Mouse (Mus musculus) right cerebral cortex, postnatal 10 days (tissue): ENCODE measurements around the gene Bax.
"Not testable (repeated sequence)": the region's sequence is repeated elsewhere in the genome, so short reads cannot be mapped to it uniquely, and the experiment has no call there.

ENCODE experiments used
- DNase-seq, 2 experiments: peaks; one replicate each; pipeline ENCODE4 v3.0.0; 2021; ENCODE audit warnings: low spot score in 2 of 2

The Bax gene

DNA sequence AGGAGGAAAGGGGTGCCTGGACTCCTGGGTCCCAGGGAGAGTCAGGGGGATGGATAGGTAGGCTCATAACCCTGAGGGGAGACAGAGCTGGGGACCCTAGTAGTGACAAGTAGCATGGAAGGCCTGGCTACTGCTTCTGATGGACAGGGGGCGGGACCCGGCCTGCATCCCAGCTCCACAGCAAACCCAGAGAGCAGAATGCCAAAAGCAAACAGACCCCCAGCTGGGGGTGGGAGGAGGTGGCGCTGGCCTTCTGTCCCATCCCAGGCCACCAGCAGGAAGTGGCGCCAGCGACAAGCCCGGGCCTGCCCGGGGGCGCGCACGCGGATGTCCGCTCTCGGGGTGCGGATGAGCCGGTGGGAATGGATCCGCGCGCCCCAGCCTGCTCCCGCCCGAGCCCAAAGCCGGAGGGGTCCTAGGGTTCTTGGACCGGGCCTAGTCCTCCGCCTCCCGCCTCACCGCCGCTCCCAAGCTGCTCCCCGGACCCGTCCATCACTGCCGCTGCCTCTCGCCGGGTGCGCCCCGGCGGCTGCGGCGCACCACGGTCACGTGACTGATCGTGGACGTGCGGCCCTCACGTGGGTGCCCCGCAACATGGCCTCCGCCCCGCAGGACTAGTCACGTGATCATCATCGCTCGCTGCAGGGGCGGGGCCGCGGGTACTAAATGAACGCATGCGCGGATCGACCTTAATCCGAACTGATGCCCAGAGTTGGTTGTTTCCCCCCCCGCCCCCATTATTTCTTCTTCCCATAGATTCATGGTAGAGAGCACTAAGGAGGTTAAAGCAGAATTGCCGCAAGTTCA is at the start of gene Bax:
Gene Bax, minus strand, starts transcription at position 616 of the 807 bp plus-strand sequence.
- peak; percentile 98 for DNase-seq

DNA sequence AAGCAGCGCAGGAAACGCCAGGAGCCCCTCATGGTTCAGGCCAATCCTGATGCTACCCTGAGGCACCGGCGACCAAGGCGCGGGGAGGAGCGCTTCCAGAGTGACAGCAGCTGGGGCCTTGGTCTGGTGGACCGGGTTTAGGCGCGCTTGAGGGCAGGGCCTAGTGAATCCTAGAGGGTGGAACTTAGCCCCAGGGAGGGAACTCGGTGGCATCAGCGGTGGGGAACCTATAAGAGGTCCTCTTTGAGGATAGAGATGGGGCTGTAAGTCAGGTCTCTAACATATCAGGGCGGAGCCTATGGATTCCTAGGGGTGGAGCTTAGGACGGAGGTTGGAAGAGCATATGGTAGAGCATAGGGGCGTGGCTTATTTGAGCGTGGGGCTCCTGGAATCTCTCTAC is 48.7 kb upstream of the Bax start:
- DNase-seq, result no peak

DNA sequence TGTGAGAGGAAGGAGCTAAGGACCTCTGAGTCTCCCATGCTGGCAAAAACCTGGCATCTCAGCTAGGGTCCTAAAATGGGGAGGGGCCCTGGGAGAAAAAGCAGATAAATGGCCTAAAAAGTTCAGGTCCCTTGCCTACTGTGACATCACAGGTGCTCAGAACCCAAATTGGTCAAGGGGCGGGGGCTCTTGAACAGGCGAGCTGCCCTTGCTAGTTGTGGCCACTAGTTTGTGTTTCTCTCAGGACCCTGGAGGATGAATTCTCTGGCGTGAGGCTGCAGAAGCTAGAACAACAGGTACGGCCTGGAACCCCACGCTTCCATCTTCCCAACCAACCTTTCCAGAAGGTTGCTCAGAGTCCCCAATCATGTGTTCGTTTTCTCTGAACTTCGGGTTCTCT is 47.7 kb upstream of the Bax start:
- no peak for DNase-seq

DNA sequence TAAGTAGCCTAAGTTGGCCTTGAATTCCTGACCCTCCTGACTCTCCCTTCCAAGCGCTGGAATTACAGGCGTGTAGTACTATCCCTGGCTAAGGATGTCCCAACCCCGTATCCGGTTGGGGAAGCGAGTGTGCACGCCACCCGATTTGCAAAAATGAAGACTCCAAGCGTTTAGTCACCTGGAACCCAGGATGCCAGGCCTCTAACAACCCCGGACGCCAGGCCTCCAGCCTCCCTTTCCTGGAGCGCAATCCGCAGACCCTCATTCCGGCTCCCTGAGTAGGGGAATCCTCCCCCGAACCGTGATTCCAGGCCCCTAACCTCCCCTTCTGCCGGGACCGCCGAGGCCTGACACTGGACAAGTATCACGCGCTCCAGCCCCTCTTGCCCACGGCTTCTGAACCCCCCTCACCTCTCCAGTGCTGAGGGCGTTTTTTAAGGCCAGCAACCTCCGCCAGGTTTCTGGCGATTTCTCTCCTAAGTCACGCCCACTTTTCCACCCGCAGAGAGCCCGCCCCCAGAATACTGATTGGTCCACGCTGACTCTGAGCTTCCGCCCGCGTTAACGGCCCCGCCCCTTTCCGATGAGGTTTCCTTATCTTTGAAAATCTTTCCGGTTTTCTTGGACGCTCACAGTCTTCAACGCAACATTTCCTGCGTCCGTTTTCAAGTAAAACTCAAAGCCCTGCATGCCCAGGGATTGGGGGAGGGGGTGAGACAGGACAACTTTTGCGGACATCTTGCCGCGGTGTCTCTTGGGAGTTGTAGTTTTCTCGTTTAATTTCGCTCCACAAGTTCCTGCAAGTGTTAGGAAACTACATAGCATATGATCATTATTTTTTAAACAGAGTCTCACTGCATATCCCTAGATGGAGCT is 43.5 kb upstream of the Bax start, which contains the start of gene Nucb1:
Gene Nucb1, minus strand, starts transcription at position 495 of the 876 bp plus-strand sequence.
- DNase-seq, result peak; percentile 92 to 93

DNA sequence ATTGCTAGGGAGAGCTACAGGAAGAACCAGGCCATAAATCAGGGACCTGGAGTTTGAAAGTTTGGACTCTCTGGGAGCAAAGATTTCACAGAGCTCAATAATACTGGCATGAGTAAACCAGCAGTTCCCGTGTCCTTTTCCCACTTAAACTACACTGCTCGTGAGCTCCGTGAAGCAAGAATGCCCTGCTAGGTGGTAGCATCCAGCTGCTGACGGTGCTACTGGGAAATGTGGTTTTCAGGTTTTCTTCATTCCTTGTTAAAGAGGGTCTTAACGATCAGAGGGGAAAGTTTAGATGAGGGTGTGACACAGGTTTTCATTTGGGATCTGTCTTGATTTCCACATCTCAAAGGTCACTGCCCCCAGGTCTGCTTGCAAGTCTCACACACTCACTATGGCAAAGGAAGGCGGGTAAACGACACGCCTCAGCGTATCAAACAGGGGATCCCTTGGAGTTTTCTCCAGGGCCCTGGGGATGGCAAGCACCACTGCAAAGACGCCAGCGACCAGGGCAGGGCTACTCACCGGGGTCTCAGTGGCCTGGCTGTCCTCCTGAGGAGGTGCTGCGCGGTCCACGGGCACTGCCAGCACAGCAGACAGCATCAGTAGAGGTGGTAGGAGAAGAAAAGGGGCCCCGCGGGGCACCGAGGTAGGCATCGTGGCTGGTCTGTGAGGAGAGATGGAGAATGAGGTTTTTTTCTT is 42.6 kb upstream of the Bax start:
- DNase-seq, result no peak

DNA sequence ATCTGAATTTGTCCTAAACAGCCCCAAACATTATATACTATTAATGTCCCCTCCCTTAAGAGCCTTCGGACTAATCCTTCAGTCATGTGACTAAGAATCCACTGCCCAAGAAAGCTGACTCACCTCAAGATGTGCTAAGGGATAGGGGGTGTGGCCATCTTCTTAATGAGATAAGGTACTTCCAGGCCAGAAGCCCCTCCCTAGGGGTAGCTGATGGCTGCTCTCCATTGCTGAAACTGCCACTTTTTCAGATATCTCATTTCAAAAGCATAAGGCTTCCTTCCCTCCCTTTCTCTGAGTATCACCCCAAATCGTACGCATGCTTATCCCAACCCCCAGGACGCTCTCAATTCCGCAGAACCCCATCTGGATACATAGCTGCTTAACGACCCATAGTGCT is 41.9 kb upstream of the Bax start:
- no peak for DNase-seq

DNA sequence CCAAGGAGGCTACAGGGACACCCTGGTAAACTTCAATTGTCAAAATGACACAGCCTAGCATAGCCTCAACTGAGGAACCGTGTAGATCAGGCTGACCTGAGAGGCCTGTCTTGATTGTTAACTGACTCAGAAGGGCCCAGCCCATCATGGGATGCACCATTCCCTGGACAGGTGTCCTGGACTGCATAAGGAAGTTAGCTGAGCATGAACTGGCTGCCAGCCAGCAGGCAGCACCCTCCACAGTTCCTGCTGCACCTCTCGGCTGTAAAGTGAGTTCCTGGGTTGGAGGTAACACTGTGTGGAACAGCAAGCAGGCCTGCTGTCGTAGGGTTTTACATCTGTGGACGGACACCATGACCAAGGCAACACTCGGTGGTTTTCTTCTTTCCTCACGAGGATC is 40.9 kb upstream of the Bax start:
- no peak for DNase-seq

DNA sequence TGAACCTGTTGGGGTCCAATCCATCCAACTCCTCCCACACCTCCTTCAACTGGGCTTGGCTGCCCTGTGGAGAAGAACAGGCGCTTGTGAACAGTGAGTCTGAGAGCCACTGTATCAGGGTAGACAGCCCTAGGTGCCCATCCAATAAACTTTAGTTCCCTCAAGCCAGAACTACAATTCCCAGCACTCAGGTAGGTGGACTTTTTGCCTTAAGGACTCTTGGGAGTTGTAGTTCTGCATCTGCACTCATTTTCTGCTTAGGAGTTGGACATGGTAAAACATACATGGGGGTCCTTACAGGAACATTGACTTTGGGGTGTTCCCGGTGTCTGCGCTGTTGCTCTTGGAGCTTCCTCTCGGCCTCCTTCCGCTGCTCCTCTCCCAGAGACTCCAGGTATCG is 31.7 kb upstream of the Bax start:
- no peak for DNase-seq

DNA sequence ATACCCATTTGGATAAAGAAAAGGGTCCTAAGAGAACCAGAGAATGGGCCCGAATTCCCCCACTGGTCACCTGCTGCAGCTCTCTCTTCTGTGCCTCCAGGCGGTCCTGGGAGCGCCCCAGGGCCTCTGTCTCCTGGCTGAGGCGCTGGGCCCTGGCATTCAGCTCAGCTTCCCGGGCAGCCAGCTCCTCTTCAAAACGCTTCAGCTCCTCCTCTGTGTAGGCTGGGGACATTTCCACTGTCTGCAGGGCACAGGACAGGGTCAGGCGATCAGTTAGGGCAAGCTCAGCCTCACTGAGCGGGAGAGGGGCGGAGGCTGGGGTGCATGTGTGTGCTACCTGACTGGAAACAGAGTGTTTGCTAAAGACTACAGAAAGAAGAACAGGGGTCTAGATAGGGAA is 27.9 kb upstream of the Bax start:
- DNase-seq, result no peak

DNA sequence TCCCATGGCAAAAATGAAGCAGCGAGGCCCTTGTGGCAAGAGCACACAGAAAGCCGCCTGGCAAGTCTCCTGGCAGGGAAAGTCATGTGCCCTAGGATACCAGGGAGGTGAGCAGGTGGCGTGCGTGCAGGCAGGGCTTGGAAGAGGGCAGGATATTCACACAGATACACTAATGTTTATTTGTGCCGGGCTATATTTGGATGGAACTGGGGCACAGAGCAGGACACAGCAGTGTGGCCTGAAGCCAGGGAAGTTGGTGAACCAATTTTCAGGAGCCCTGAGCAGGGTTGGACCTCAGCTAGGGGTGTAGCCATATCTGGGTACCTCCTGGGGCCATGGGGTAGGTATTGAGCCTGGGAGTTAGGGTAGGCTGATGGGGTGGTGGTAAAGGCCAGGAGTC is 26.3 kb upstream of the Bax start:
- DNase-seq, result no peak

DNA sequence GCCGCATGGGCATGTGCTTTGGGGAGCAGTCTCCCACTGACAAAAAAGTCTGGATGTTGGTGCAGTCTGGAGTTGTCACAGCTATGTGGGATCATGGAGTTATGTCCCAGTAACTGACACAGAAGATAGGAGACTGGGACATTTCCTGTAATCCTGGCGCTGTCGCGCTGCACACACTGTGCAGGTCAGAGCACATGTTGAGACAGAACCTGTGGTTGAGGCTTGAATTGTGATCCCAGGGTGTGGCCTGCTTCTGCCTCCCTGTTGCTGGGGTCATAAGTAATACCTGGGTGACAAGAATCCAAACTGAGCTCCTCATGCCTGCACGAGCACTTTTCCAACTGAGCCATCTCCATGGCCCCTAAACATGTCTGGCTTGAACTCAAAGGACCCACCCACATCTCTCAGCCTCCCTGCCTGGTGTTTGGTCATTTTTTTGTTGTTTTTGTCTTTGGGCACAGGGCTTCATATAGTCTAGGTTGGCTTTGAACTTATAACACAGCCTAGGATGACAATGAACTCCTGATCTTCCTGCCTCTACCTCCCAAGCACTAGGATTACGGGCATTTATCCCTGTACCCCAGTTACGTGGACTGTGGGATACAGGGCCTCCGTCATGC is 25.6 kb upstream of the Bax start:
- no peak for DNase-seq

DNA sequence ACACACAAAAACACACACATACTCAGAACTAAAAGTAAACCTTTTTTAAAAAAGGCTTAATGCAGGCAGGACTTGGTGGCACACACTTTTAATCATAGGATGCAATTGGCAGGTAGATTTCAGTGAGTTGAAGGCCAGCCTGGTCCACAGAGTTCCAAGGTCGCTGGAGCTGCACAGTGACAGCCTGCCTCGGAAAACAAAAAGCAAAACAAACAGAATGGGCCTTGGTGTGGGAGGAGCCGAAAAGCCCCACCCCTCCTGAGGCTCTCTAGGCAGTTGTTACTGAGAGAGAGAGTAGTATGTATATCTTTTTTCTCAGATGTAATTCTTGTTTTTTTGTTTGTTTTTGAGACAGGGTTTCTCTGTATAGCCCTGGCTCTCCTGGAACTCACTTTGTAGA is 24.6 kb upstream of the Bax start:
- DNase-seq, result no peak

DNA sequence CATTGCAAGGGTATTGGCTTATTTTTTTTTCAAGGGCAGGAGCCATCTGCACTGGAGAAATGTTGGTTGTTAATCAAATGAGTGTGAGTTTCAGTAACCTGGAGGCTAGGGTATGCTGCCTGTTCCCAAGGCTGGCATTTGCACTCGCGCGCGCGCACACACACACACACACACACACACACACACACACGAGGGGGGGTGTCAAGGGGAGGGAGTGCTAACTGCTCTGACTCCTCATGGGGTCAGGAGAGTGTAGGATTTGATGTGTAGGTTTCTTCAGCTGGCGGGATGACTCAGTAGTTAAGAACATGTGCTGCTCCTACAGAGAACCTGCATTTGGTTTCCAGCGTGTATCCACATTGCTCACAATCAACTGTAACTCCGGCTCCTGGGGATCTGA is 24.1 kb upstream of the Bax start:
- DNase-seq, result no peak

DNA sequence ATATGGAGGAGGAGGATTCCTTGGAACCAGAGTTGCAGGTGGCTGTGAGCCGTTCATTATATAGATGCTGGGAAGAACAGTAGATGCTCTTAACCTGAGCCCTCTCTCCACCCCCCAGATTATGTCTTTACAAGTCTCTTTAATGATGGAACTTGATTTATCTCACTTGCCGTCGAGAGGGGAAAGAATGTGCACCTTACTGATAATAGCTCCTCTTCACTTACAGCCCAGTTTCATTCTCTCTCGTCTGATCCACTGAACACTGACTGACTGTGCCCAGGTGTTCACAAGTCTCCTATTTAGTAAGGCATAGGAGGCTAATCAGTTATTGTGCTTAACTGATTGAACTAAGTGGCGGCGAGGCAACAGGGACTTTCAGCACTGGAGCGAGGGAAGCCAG is 22.9 kb upstream of the Bax start:
- no peak for DNase-seq

DNA sequence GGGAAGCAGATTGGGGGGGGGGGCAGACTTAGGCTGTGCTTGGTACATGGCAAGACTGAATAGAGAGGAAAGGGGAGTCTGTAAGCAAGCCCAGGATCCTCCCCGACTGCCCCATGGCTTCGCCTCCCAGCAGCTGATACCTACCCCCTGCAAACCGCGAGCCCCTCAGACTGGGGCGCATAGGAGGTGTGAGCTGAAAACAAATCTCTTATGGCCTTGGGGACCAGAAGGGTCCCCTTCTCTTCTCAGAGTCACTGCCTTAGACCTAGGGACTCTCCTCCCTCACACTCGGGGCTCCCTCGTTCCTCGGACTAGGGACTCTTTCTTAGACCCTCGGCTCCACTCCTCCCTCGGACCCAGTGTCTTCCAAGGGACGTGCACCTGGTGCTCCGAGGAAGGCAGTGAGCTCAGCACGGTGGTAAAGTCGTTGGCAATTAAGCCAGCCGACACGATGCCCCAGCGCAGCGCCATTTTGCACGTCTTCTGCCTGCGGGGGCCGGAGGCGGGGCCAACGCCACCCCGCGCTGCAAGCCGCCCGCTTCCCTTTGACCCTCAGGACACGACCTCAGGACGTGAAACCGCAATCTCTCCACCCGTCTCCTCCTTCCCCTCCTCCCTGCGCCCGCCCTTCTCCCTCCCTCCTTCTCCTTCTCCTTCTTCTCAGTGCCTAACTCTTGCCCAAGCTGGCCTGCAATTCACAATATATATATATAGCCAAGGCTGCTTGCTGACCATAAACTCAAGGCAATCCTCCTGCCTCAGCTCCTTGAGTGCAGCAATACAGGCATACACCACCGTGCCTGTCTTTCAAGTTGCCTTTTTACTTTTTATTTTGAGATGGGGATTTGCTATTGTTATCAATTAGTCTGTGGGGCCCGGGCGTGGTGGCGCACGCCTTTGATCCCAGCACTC is 21.9 kb upstream of the Bax start, which contains the start of gene Dhdh:
Gene Dhdh, minus strand, starts transcription at position 513 of the 912 bp plus-strand sequence.
- peak; percentile 61 to 64 for DNase-seq

DNA sequence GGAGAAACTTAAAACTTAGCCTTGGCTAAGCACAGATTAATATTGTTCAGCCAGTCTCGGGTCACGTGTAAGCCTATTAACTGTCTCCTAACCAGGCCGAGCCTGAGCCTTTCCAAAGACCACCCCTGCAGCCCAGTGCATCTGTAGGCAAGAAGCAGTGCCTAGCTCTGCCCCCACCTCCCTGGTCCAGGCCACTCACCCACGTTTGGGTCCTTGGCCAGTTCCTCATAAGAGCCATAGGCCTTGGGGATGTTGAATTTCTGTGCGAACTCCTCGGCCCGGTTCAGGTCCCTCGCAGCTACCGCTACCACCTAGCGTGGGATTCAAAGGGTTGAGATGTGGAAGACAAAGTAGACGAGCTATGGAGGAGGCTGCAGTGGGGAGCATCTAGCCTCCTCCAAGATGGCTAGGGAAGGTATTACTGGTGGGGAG is 21.2 kb upstream of the Bax start:
- DNase-seq, result no peak

DNA sequence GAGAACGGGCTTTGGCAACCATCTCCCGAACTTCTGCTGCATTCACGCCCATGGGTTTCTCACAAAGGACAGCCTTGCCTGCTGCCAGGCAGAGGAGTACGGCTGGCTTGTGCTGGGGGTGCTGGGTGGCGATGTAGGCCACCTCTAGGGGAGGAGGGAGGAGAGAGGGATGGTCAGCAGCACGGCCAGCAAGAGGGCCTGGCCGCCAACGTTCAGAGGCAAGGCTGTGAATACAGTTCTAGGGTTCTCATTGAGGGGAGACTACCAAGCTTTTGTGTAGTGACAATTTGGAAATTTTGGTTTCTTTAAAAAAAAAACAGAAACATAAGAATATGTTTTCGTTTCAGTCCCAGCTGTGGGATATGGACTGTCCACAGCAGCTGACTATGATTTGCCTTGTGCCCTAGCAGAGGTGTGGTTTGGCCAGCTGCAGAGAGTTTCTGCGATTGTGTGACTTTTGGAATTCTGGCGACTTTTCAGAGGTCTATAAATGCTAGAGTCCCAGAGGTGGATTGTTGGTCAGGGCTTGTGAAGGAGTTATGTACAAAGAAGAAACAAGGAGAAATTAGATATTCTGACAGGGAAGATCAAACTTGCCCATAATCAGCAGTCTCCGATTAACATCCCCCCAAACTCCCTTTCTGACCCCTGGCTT is 20.2 kb upstream of the Bax start, which contains the start of gene Gm45808:
Gene Gm45808, minus strand, starts transcription at position 51 of the 655 bp plus-strand sequence.
- DNase-seq, result no peak

DNA sequence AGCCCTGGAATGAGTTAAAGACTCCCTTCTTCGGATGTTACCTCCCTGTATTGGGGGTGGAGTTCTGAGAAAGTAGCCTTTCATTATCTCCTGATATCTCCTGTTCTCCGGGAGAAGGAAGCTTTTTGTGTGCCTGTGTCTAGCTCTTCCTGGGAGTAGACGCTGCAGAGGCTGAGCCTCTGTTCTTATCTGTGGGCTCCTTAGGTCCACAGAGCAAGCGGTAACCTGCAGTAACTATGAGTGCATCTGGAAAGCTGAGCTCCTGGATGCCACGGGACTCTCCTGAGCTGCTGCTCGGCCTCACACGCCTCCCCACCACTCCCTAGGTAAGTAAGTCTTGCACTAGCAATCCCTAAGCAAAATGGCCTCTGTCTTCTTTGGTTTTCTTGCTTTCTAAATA is 19.5 kb upstream of the Bax start:
- no peak for DNase-seq

DNA sequence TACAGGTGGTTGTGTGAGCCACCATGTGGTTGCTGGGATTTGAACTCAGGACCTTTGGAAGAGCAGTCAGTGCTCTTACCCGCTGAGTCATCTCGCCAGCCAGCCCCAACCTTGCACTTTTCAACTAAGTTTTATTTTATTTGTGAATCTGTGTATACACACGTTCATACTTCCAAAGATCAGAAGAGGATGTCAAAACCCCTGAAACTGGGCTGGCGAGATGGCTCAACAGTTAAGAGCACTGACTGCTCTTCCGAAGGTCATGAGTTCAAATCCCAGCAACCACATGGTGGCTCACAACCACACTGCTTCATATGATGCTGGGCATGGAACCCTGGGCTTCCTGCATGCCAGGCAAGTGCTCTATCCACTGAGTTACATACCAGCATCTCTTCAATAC is 18.3 kb upstream of the Bax start:
- not testable (repeated sequence) for DNase-seq

DNA sequence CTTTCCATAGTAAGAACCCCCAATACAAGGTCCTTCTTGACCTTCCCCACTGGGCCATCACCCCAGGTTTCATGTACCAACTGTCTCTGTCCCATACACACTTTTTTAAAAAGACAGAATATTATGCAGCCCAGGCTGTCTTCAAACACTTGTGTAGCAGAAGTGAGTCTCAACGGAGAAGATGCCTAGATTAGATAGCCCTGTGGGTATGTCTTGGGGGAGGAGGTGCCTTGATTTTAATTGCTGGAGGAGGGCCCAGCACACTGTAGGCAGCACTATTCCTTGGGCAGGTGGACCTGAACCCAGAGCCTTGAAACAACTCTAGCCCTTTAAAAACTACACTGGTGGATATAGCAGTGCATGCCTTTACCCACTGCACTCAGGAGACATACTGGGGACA is 15.5 kb upstream of the Bax start:
- no peak for DNase-seq
